Mouse (Mus musculus): ENCODE measurements around the gene Scd3. TPM values are rescaled to one million over a fixed set of nuclear protein-coding genes. Genes with fewer than 3 reads are reported as not detected.

Scd3 gene
- polyA plus RNA-seq, 1 experiment from 2014 or later, result 1.4 TPM

- Histone ChIP-seq H3K4me1 (peaks cover 15% of the 10 kb centered on the region), H3K27ac (replicated peaks) (no peak overlapping the region), H3K4me3 (no peak overlapping the region), H3K27me3 (peaks cover 5% of the 10 kb centered on the region; the same call in 1 of the 2 replicates), H3K4me2 (replicated peaks) (no peak overlapping the region), H3K9me3 (no peaks in the 10 kb centered on the region), H3K9ac (replicated peaks) (no peak overlapping the region), H3K36me3 (no peaks in the 10 kb centered on the region)
- 66% methylated on average over 7 of the region's 7 CpGs for WGBS
- no peak for ATAC-seq (ENCODE audit: low FRiP score, low read depth)
These were observed 58.7 kb downstream of the Scd3 start for GRCm38 (mm10) chr19:44261774-44262173.

GRCm38 (mm10) chr19:44263581-44263980 lies 60.5 kb downstream of the Scd3 start:
- H3K9ac ChIP-seq (replicated peaks), result no peak overlapping the region
- H3K27me3 ChIP-seq, result peaks cover 5% of the 10 kb centered on the region; the same call in 1 of the 2 replicates
- ATAC-seq (ENCODE audit: low FRiP score, low read depth), result no peak
- H3K9me3 ChIP-seq, result no peaks in the 10 kb centered on the region
- no peak overlapping the region for H3K27ac ChIP-seq (replicated peaks)
- H3K4me2 ChIP-seq (replicated peaks), result no peak overlapping the region
- H3K36me3 ChIP-seq, result no peaks in the 10 kb centered on the region
- no peak overlapping the region for H3K4me3 ChIP-seq
- H3K4me1 ChIP-seq, result peaks cover 22% of the 10 kb centered on the region
- 89% methylated on average over 3 of the region's 3 CpGs for WGBS

- ATAC-seq (ENCODE audit: low FRiP score, low read depth), result no peak
- 83% methylated on average over 9 of the region's 9 CpGs for WGBS
- Histone ChIP-seq H3K4me3 (no peak overlapping the region), H3K27me3 (peaks cover 5% of the 10 kb centered on the region; the same call in 1 of the 2 replicates), H3K27ac (replicated peaks) (no peak overlapping the region), H3K36me3 (no peaks in the 10 kb centered on the region), H3K4me2 (replicated peaks) (no peak overlapping the region), H3K4me1 (peaks cover 22% of the 10 kb centered on the region), H3K9me3 (no peaks in the 10 kb centered on the region), H3K9ac (replicated peaks) (no peak overlapping the region)
These were observed 61.2 kb downstream of the Scd3 start for GRCm38 (mm10) chr19:44264226-44264625.

GRCm38 (mm10) chr19:44265300-44265699 lies 62.2 kb downstream of the Scd3 start:
- Histone ChIP-seq H3K9ac (replicated peaks) (no peak overlapping the region), H3K27ac (replicated peaks) (no peak overlapping the region)
- ATAC-seq (ENCODE audit: low FRiP score, low read depth), result no peak

GRCm38 (mm10) chr19:44265911-44266337 lies 62.9 kb downstream of the Scd3 start:
- H3K4me2 ChIP-seq (replicated peaks), result peak overlapping the region; percentile 87; the same call in 1 of the 2 replicates
- no peak for ATAC-seq (ENCODE audit: low FRiP score, low read depth)
- no peaks in the 10 kb centered on the region for H3K9me3 ChIP-seq
- H3K9ac ChIP-seq (replicated peaks), result no peak overlapping the region
- H3K4me3 ChIP-seq, result no peak overlapping the region
- H3K36me3 ChIP-seq, result no peaks in the 10 kb centered on the region
- peak overlapping the region; percentile 93 for H3K27ac ChIP-seq (replicated peaks)
- H3K27me3 ChIP-seq, result peaks cover 5% of the 10 kb centered on the region; the same call in 1 of the 2 replicates
- H3K4me1 ChIP-seq, result peaks cover 22% of the 10 kb centered on the region
- WGBS, result 18% methylated on average over 5 of the region's 5 CpGs

More at GRCm38 (mm10) chr19:44265300-44265699, 62.2 kb downstream of the Scd3 start:
- Histone ChIP-seq H3K27me3 (peaks cover 5% of the 10 kb centered on the region; the same call in 1 of the 2 replicates), H3K4me1 (peaks cover 22% of the 10 kb centered on the region), H3K4me3 (no peak overlapping the region), H3K36me3 (no peaks in the 10 kb centered on the region), H3K9me3 (no peaks in the 10 kb centered on the region), H3K4me2 (replicated peaks) (no peak overlapping the region)
- 60% methylated on average over 7 of the region's 7 CpGs for WGBS

- no peak for ATAC-seq (ENCODE audit: low FRiP score, low read depth)
- Histone ChIP-seq H3K27ac (replicated peaks) (peak overlapping the region; percentile 93), H3K4me2 (replicated peaks) (peak overlapping the region; percentile 87), H3K27me3 (peaks cover 5% of the 10 kb centered on the region; the same call in 1 of the 2 replicates), H3K9me3 (no peaks in the 10 kb centered on the region), H3K9ac (replicated peaks) (peak overlapping the region; percentile 70; the same call in 1 of the 2 replicates), H3K4me3 (peak overlapping the region; percentile 58), H3K36me3 (no peaks in the 10 kb centered on the region), H3K4me1 (peaks cover 22% of the 10 kb centered on the region)
- WGBS, result 6% methylated on average over 6 of the region's 6 CpGs
These were observed 63.4 kb downstream of the Scd3 start for GRCm38 (mm10) chr19:44266458-44266823.

- Histone ChIP-seq H3K9ac (replicated peaks) (peak overlapping the region; percentile 70), H3K9me3 (no peaks in the 10 kb centered on the region), H3K4me3 (peak overlapping the region; percentile 58), H3K27me3 (peaks cover 5% of the 10 kb centered on the region; the same call in 1 of the 2 replicates), H3K36me3 (no peaks in the 10 kb centered on the region), H3K4me2 (replicated peaks) (peak overlapping the region; percentile 87), H3K27ac (replicated peaks) (peak overlapping the region; percentile 93), H3K4me1 (peaks cover 22% of the 10 kb centered on the region)
- peak; percentile 98 for ATAC-seq (ENCODE audit: low FRiP score, low read depth)
- WGBS, result 1% methylated on average over 43 of the region's 43 CpGs
These were observed 63.9 kb downstream of the Scd3 start for GRCm38 (mm10) chr19:44266824-44267498.

GRCm38 (mm10) chr19:44267499-44268002 lies 64.5 kb downstream of the Scd3 start:
- H3K36me3 ChIP-seq, result no peaks in the 10 kb centered on the region
- 0 out of 2 replicates have a peak, but pooled peaks have one; percentile 10 for ATAC-seq (ENCODE audit: low FRiP score, low read depth)
- H3K27me3 ChIP-seq, result peaks cover 5% of the 10 kb centered on the region; the same call in 1 of the 2 replicates
- H3K9ac ChIP-seq (replicated peaks), result peak overlapping the region; percentile 70
- H3K4me2 ChIP-seq (replicated peaks), result peak overlapping the region; percentile 87
- H3K9me3 ChIP-seq, result no peaks in the 10 kb centered on the region
- peak overlapping the region; percentile 93 for H3K27ac ChIP-seq (replicated peaks)
- peaks cover 22% of the 10 kb centered on the region for H3K4me1 ChIP-seq
- 9% methylated on average over 17 of the region's 18 CpGs for WGBS
- H3K4me3 ChIP-seq, result peak overlapping the region; percentile 58

- Histone ChIP-seq H3K9ac (replicated peaks) (no peak overlapping the region), H3K4me1 (peaks cover 7% of the 10 kb centered on the region; the same call in 1 of the 2 replicates), H3K27ac (replicated peaks) (no peak overlapping the region), H3K4me3 (no peak overlapping the region), H3K27me3 (no peaks in the 10 kb centered on the region), H3K9me3 (no peaks in the 10 kb centered on the region), H3K4me2 (replicated peaks) (no peak overlapping the region), H3K36me3 (no peaks in the 10 kb centered on the region)
- no peak for ATAC-seq (ENCODE audit: low FRiP score, low read depth)
- WGBS, result 83% methylated on average over 4 of the region's 4 CpGs
These were observed 70.6 kb downstream of the Scd3 start for GRCm38 (mm10) chr19:44273711-44274110.

GRCm38 (mm10) chr19:44274452-44274851 lies 71.4 kb downstream of the Scd3 start:
- H3K4me2 ChIP-seq (replicated peaks), result no peak overlapping the region
- peaks cover 7% of the 10 kb centered on the region; the same call in 1 of the 2 replicates for H3K4me1 ChIP-seq
- H3K9ac ChIP-seq (replicated peaks), result no peak overlapping the region
- H3K36me3 ChIP-seq, result no peaks in the 10 kb centered on the region
- no peak for ATAC-seq (ENCODE audit: low FRiP score, low read depth)
- no peaks in the 10 kb centered on the region for H3K9me3 ChIP-seq
- H3K4me3 ChIP-seq, result no peak overlapping the region
- H3K27ac ChIP-seq (replicated peaks), result no peak overlapping the region
- no peaks in the 10 kb centered on the region for H3K27me3 ChIP-seq
- WGBS, result 84% methylated on average over 4 of the region's 4 CpGs

GRCm38 (mm10) chr19:44275418-44275817 lies 72.3 kb downstream of the Scd3 start:
- 86% methylated on average over 1 of the region's 1 CpGs for WGBS

GRCm38 (mm10) chr19:44276861-44277260 lies 73.8 kb downstream of the Scd3 start:
- no peak overlapping the region for H3K4me3 ChIP-seq
- WGBS, result 90% methylated on average over 5 of the region's 5 CpGs
- no peak overlapping the region for H3K27ac ChIP-seq (replicated peaks)
- H3K4me1 ChIP-seq, result peaks cover 25% of the 10 kb centered on the region
- H3K9me3 ChIP-seq, result no peaks in the 10 kb centered on the region
- H3K27me3 ChIP-seq, result no peaks in the 10 kb centered on the region
- no peaks in the 10 kb centered on the region for H3K36me3 ChIP-seq
- no peak overlapping the region for H3K4me2 ChIP-seq (replicated peaks)
- no peak for ATAC-seq (ENCODE audit: low FRiP score, low read depth)
- no peak overlapping the region for H3K9ac ChIP-seq (replicated peaks)

More at GRCm38 (mm10) chr19:44275418-44275817, 72.3 kb downstream of the Scd3 start:
- H3K27ac ChIP-seq (replicated peaks), result no peak overlapping the region
- no peak overlapping the region for H3K9ac ChIP-seq (replicated peaks)
- no peaks in the 10 kb centered on the region for H3K36me3 ChIP-seq
- no peak overlapping the region for H3K4me2 ChIP-seq (replicated peaks)
- no peaks in the 10 kb centered on the region for H3K9me3 ChIP-seq
- no peak for ATAC-seq (ENCODE audit: low FRiP score, low read depth)
- H3K4me1 ChIP-seq, result peaks cover 16% of the 10 kb centered on the region
- no peaks in the 10 kb centered on the region for H3K27me3 ChIP-seq
- H3K4me3 ChIP-seq, result no peak overlapping the region

Measured in midbrain, embryonic 12.5 days (tissue).